Mouse (Mus musculus): ENCODE measurements around the gene Adm2.

- TF ChIP-seq CTCF (IDR thresholded peaks at IDR 0.05; ENCODE audit: low read depth, low read length): no peak
- TF ChIP-seq GATA2 (IDR thresholded peaks at IDR 0.05; ENCODE audit: borderline replicate concordance, low read depth, low read length): no peak
- no peak for TF ChIP-seq POLR2AphosphoS5 (IDR thresholded peaks at IDR 0.05; ENCODE audit: insufficient replicate concordance, low read depth, low read length)
- no peak for TF ChIP-seq TAL1 (conservative IDR thresholded peaks at IDR 0.05; ENCODE audit: low read depth, low read length)
These were observed 7.3 kb upstream of the Adm2 start, which contains the start of gene Sbf1 for GRCm38 (mm10) chr15:89315190-89315731.
